Comparison of ENCODE assay signal across 10 mouse cellular contexts in the genomic region with DNA sequence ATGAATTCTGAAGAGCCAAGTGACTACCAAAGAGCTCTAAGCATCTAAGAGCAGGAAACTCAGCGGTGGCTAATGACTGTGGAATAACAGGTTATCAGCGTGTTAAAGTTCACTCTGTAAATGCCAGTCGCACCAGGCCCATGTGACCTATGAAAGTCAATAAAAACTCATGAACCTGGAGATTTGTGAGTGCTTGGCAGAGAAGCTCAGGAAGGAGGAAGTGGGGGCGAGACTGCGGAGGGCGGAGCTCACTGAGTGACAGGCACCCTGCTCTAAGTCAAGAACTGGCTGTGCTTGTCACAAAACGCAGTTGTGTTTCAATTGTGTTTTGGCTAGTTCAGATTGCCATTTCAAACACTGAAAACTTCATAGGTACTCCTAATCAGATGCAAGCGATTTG.
DNase-seq lines count a peak whose midpoint lies in the region; ATAC-seq and TF ChIP-seq lines count a peak whose summit lies in the region.
"Had no signal": no experiment of that assay in that cellular context is flagged by ENCODE, and none has a peak within 500 bp of the region (broad histone marks: within the 10 kb centered on the region; RNA-seq: fewer than 3 reads in every experiment).

No protein-coding gene starts in this region.

- H3K27ac ChIP-seq in kidney, embryonic 15.5 days = no peak overlapping the region
- H3K27ac ChIP-seq in hindbrain, postnatal 0 days = no peak overlapping the region
- H3K27ac ChIP-seq: macrophage had no signal

- no peak overlapping the region for H3K9ac ChIP-seq in kidney, embryonic 15.5 days
- no peak overlapping the region for H3K9ac ChIP-seq in hindbrain, postnatal 0 days (replicated peaks; ENCODE audit: low read length)

- no peaks in the 10 kb centered on the region for H3K9me3 ChIP-seq in kidney, embryonic 15.5 days (replicated peaks)
- H3K9me3 ChIP-seq in hindbrain, postnatal 0 days (ENCODE audit: low read length) = no peaks in the 10 kb centered on the region

- no peaks in the 10 kb centered on the region for H3K27me3 ChIP-seq in kidney, embryonic 15.5 days
- H3K27me3 ChIP-seq in hindbrain, postnatal 0 days (ENCODE audit: insufficient read depth, low read length) = no peaks in the 10 kb centered on the region

- WGBS in kidney, embryonic 15.5 days = 46% methylated on average over 8 of the region's 8 CpGs
- WGBS in hindbrain, postnatal 0 days = 83% methylated on average over 8 of the region's 8 CpGs

- no peaks in the 10 kb centered on the region for H3K4me1 ChIP-seq in kidney, embryonic 15.5 days
- H3K4me1 ChIP-seq in hindbrain, postnatal 0 days (ENCODE audit: insufficient read depth, low read length) = no peaks in the 10 kb centered on the region

- H3K4me3 ChIP-seq in kidney, embryonic 15.5 days (replicated peaks) = no peak overlapping the region
- no peak overlapping the region for H3K4me3 ChIP-seq in hindbrain, postnatal 0 days (ENCODE audit: low read length)
- H3K4me3 ChIP-seq: erythroblast, embryonic 14.5 days had no signal

- TF ChIP-seq CTCF in hindbrain, postnatal 0 days (IDR thresholded peaks at IDR 0.05; ENCODE audit: low read depth) = no peak

- peak; percentile 38 for DNase-seq in urinary bladder, postnatal 25 days (ENCODE audit: low spot score)
- no peak for DNase-seq in urinary bladder, postnatal 4 days (ENCODE audit: low spot score in 2 of 2)
- DNase-seq in lung, postnatal 4 days = peak; percentile 75 to 78
- no peak for DNase-seq in left cerebral cortex, postnatal 10 days (ENCODE audit: extremely low spot score in 1 of 2, low spot score in 2 of 2)
- DNase-seq in left cerebral cortex, postnatal 36 days (ENCODE audit: low spot score in 2 of 2) = no peak
- DNase-seq in cerebellum, postnatal 25 days = no peak
- no peak for DNase-seq in hindbrain, postnatal 0 days (ENCODE audit: low spot score)

- intact Hi-C loops in left cerebral cortex, postnatal 10 days (cut with DNase I) = loop anchor here (10.0 kb wide), 1 partner anchor 258 kb away; no protein-coding TSS in a partner anchor
- intact Hi-C loops in left cerebral cortex, postnatal 36 days (cut with DNase I) = no loop called here

- 0 out of 2 replicates have a peak, but pooled peaks have one; percentile 43 for ATAC-seq in kidney, embryonic 15.5 days (replicated peaks; ENCODE audit: low FRiP score)
- ATAC-seq in hindbrain, postnatal 0 days = no peak

- H3K36me3 ChIP-seq in kidney, embryonic 15.5 days = peaks cover 66% of the 10 kb centered on the region
- H3K36me3 ChIP-seq in hindbrain, postnatal 0 days (ENCODE audit: insufficient read depth, low read length) = 0 out of 2 replicates have a peak, but pooled peaks cover 7% of the 10 kb centered on the region

- no peak overlapping the region for H3K4me2 ChIP-seq in kidney, embryonic 15.5 days
- H3K4me2 ChIP-seq in hindbrain, postnatal 0 days (ENCODE audit: low read depth, low read length) = no peak overlapping the region

Comparison
In these comparisons a context has a peak if more than half of its experiments do, and no peak if none do; other contexts are left out.
1. DNase-seq: peak in urinary bladder, postnatal 25 days (single experiment) and lung, postnatal 4 days (2 of 2); none in urinary bladder, postnatal 4 days (0 of 2), left cerebral cortex, postnatal 10 days (0 of 2), left cerebral cortex, postnatal 36 days (0 of 2), cerebellum, postnatal 25 days (0 of 2) and hindbrain, postnatal 0 days (single experiment).